Mouse (Mus musculus) macrophage (primary cell): ENCODE results near the gene Map4k4. TPM values are rescaled to one million over a fixed set of nuclear protein-coding genes. Genes with fewer than 3 reads are reported as not detected.

Source experiments
- H3K27ac ChIP-seq: fragments of 350-480 bp; formaldehyde crosslinking; 2 replicates; pipeline ENCODE4 v1.9.0; 2021
- H3K36me3 ChIP-seq: fragments of 350-480 bp; formaldehyde crosslinking; 2 replicates; pipeline ENCODE4 v1.9.0; 2021; ENCODE audit errors: inconsistent target
- H3K4me3 ChIP-seq: fragments of 350-480 bp; formaldehyde crosslinking; 2 replicates; pipeline ENCODE4 v1.9.0; 2021; ENCODE audit errors: inconsistent target
- H3K79me2 ChIP-seq: fragments of 350-480 bp; formaldehyde crosslinking; 2 replicates; pipeline ENCODE4 v1.9.0; 2021; ENCODE audit errors: inconsistent target
- WGBS: methylation state at CpG from one replicate; pipeline ENCODE4 v1.1.7; 2026; ENCODE audit warnings: inconsistent platforms; ENCODE audit not compliant: missing documents; 5-methylcytosine and 5-hydroxymethylcytosine counted together
- polyA plus RNA-seq: library from polyadenylated mRNA; stranded (reverse); fragments of 250-400 nt; gene quantifications from 3 replicates; pipeline ENCODE4 v1.2.4, GENCODE M21; 2018; ENCODE audit warnings: inconsistent platforms

The Map4k4 gene
- polyA plus RNA-seq, 1 experiment from 2014 or later = 94.1 TPM

- no peak overlapping the region for H3K27ac ChIP-seq
- no peaks in the 10 kb centered on the region for H3K36me3 ChIP-seq
- WGBS = 87% methylated on average over 11 of the region's 11 CpGs
- no peaks in the 10 kb centered on the region for H3K79me2 ChIP-seq
- no peak overlapping the region for H3K4me3 ChIP-seq
These were observed 157.3 kb downstream of the Map4k4 start for GRCm38 (mm10) chr1:40058013-40058412.

GRCm38 (mm10) chr1:40059122-40059774 is 158.5 kb downstream of the Map4k4 start:
- 35% methylated on average over 4 of the region's 4 CpGs for WGBS
- H3K36me3 ChIP-seq = no peaks in the 10 kb centered on the region

GRCm38 (mm10) chr1:40061359-40061758 is 160.6 kb downstream of the Map4k4 start:
- no peak overlapping the region for H3K27ac ChIP-seq
- H3K79me2 ChIP-seq = no peaks in the 10 kb centered on the region
- H3K4me3 ChIP-seq = no peak overlapping the region
- H3K36me3 ChIP-seq = no peaks in the 10 kb centered on the region
- 96% methylated on average over 9 of the region's 9 CpGs for WGBS

More at GRCm38 (mm10) chr1:40059122-40059774, 158.5 kb downstream of the Map4k4 start:
- Histone ChIP-seq H3K79me2 (no peaks in the 10 kb centered on the region), H3K4me3 (no peak overlapping the region), H3K27ac (no peak overlapping the region)

GRCm38 (mm10) chr1:40063409-40063808 is 162.7 kb downstream of the Map4k4 start:
- H3K4me3 ChIP-seq = no peak overlapping the region
- 90% methylated on average over 4 of the region's 4 CpGs for WGBS
- no peaks in the 10 kb centered on the region for H3K79me2 ChIP-seq
- H3K27ac ChIP-seq = no peak overlapping the region
- no peaks in the 10 kb centered on the region for H3K36me3 ChIP-seq

GRCm38 (mm10) chr1:40064508-40064907 is 163.8 kb downstream of the Map4k4 start:
- H3K79me2 ChIP-seq = no peaks in the 10 kb centered on the region
- no peak overlapping the region for H3K4me3 ChIP-seq
- no peak overlapping the region for H3K27ac ChIP-seq
- WGBS = 49% methylated on average over 8 of the region's 8 CpGs
- no peaks in the 10 kb centered on the region for H3K36me3 ChIP-seq

GRCm38 (mm10) chr1:40072558-40072957 is 171.8 kb downstream of the Map4k4 start:
- WGBS = 93% methylated on average over 4 of the region's 4 CpGs
- Histone ChIP-seq H3K36me3 (no peaks in the 10 kb centered on the region), H3K79me2 (no peaks in the 10 kb centered on the region), H3K4me3 (no peak overlapping the region), H3K27ac (no peak overlapping the region)

GRCm38 (mm10) chr1:40073779-40074178 is 173.1 kb downstream of the Map4k4 start, which contains the start of gene Il1r2:
Gene Il1r2 (plus strand): TSS chr1:40074079.
- H3K79me2 ChIP-seq = no peaks in the 10 kb centered on the region
- H3K27ac ChIP-seq = no peak within 1 kb of the TSS
- no peak within 1 kb of the TSS for H3K4me3 ChIP-seq
- no peaks in the 10 kb centered on the region for H3K36me3 ChIP-seq
- WGBS = 94% methylated on average over 5 of the region's 5 CpGs

Other genes starting within 250 kb of the Map4k4 start
- 2.5 to 4.1 TPM (median 2.7 TPM) in 3 replicates for gene Creg2, start 249.4 kb upstream of the Map4k4 start, polyA plus RNA-seq
- gene Rfx8, start 179.9 kb upstream of the Map4k4 start, polyA plus RNA-seq = not detected in 3 replicates
- not detected in 3 replicates for gene Gm3646, start 95.6 kb upstream of the Map4k4 start, polyA plus RNA-seq
- gene Il1r2, start 173.2 kb downstream of the Map4k4 start, polyA plus RNA-seq = 0.54 to 0.81 TPM (median 0.60 TPM) in 3 replicates